In the genomic region with DNA sequence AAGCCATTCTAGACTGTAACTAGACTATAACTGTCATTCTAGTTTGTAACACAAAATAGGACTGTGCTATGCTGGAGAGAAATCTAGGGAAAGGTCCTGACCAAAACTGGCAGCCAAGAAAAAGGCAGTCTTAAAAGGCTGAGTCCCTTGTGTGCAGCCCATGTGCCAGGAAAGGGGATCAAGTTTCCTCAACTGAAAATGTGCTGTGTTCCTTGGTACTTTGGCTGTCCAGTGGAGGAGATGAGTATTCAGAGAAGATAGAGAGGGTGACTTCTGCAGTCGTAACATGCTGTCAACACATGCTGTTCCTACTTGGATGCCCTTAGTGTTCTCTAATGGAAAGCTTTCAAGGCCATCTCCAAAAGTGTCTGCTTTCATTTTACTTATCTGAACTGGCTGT, we compare ENCODE assay signal across 18 mouse cellular contexts. TPM values are rescaled to one million over a fixed set of nuclear protein-coding genes. Genes with fewer than 3 reads are reported as not detected.
DNase-seq lines count a peak whose midpoint lies in the region; TF ChIP-seq lines count a peak whose summit lies in the region.
"Had no signal": no experiment of that assay in that cellular context is flagged by ENCODE, and none has a peak within 500 bp of the region (broad histone marks: within the 10 kb centered on the region; RNA-seq: fewer than 3 reads in every experiment).

No protein-coding gene starts in this region.

- WGBS in liver, adult 2 months, result 74% methylated on average over 1 of the region's 1 CpGs

- no peak for TF ChIP-seq CTCF in liver, adult 2 months (IDR thresholded peaks at IDR 0.05; ENCODE audit: low read depth, low read length)

- peaks cover 14% of the 10 kb centered on the region for H3K36me3 ChIP-seq in liver, adult 2 months (ENCODE audit: control insufficient read depth, insufficient read depth, low read length)

- no peak overlapping the region for H3K9ac ChIP-seq in liver, adult 2 months (ENCODE audit: low read depth, low read length)
- H3K9ac ChIP-seq: heart, embryonic 13.5 days; hindbrain, embryonic 14.5 days had no signal

- peak; percentile 1 for DNase-seq in gastrocnemius, adult 18-20 months (ENCODE audit: low spot score)
- DNase-seq in gastrocnemius, postnatal 25 days, result no peak
- DNase-seq in liver, adult 2 months (ENCODE audit: extremely low read depth, low read depth, low spot score), result peak; percentile 21
- DNase-seq in liver, result no peak
- peak; percentile 3 for DNase-seq in NIH3T3 (ENCODE audit: low read depth)
- DNase-seq in skeletal muscle tissue, adult 2 months (ENCODE audit: low read depth, low spot score), result peak; percentile 9
- DNase-seq in layer of hippocampus, postnatal 25 days (ENCODE audit: extremely low spot score in 1 of 2, low spot score in 1 of 2), result no peak
- DNase-seq: adrenal gland, postnatal 14 days; cerebellum, adult 11-12 months; cerebellum, adult 9-10 months; cerebellum, postnatal 25 days had no signal

- no peak overlapping the region for H3K27ac ChIP-seq in liver, adult 2 months (replicated peaks; ENCODE audit: insufficient read depth, low read depth, low read length)
- H3K27ac ChIP-seq: embryonic facial prominence, embryonic 10.5 days; forebrain, embryonic 10.5 days; heart, embryonic 13.5 days; hindbrain, embryonic 10.5 days; hindbrain, embryonic 14.5 days had no signal

- H3K4me3 ChIP-seq in liver, adult 2 months (ENCODE audit: insufficient read depth, low read depth, low read length), result no peak overlapping the region
- H3K4me3 ChIP-seq: embryonic facial prominence, embryonic 10.5 days; erythroblast, embryonic 14.5 days; forebrain, embryonic 10.5 days; heart, embryonic 13.5 days; hindbrain, embryonic 10.5 days had no signal

- no peaks in the 10 kb centered on the region for H3K27me3 ChIP-seq in liver, adult 2 months (ENCODE audit: control insufficient read depth, insufficient read depth, low read length)
- H3K27me3 ChIP-seq: CH12.LX; heart, embryonic 13.5 days had no signal

- no peaks in the 10 kb centered on the region for H3K79me2 ChIP-seq in liver, adult 2 months (ENCODE audit: control insufficient read depth, insufficient read depth, low read length)

- TF ChIP-seq POLR2A in liver, adult 2 months (IDR thresholded peaks at IDR 0.05; ENCODE audit: extremely low read depth, insufficient read depth, low read length), result no peak

- H3K4me1 ChIP-seq in liver, adult 2 months (ENCODE audit: control insufficient read depth, insufficient read depth, low read length), result no peaks in the 10 kb centered on the region
- H3K4me1 ChIP-seq: forebrain, embryonic 10.5 days; heart, embryonic 13.5 days had no signal

RNA-seq across cellular contexts. Expression of a gene that starts 39.4 kb away (rescaled TPM):
- 1 to 10 TPM; 4.7 to 6.5 TPM for total RNA-seq in gastrocnemius, adult 18-20 months (2021)
- total RNA-seq in gastrocnemius, postnatal 25 days (2021), result 1 to 10 TPM; 5.3 to 5.8 TPM
- total RNA-seq in liver, adult 2 months (2014; rRNA removed), result 3.8 and 4.0 TPM in 2 replicates
- 0.27 and 0.45 TPM in 2 replicates for polyA plus RNA-seq in liver, adult 2 months (2012; rRNA removed)
- 10 to 100 TPM; 13.8 to 17.4 TPM for total RNA-seq in layer of hippocampus, postnatal 25 days (2021)

RNA-seq across cellular contexts. Expression of a gene that starts 39.9 kb away (rescaled TPM):
- 10 to 100 TPM; 11.9 to 12.5 TPM for total RNA-seq in gastrocnemius, adult 18-20 months (2021)
- 10 to 100 TPM; 10.3 to 11.3 TPM for total RNA-seq in gastrocnemius, postnatal 25 days (2021)
- 9.1 and 11.6 TPM in 2 replicates for total RNA-seq in liver, adult 2 months (2014; rRNA removed)
- 2.6 and 2.9 TPM in 2 replicates for polyA plus RNA-seq in liver, adult 2 months (2012; rRNA removed)
- total RNA-seq in layer of hippocampus, postnatal 25 days (2021), result 10 to 100 TPM; 21.5 to 22.5 TPM

Comparison
In these comparisons a context has a peak if more than half of its experiments do, and no peak if none do; other contexts are left out.
1. DNase-seq: peak in gastrocnemius, adult 18-20 months (single experiment), liver, adult 2 months (single experiment), NIH3T3 (single experiment) and skeletal muscle tissue, adult 2 months (single experiment); none in gastrocnemius, postnatal 25 days (single experiment), liver (single experiment) and layer of hippocampus, postnatal 25 days (0 of 2).